Mouse (Mus musculus) liver, adult (tissue): ENCODE results near the gene Irf7.

Experiments used
- GATA4 ChIP-seq: IDR thresholded peaks from 2 replicates; pipeline ENCODE4 v1.6.1; 2014; ENCODE audit warnings: mild to moderate bottlenecking, low read length; ENCODE audit not compliant: insufficient replicate concordance

The Irf7 gene

GRCm38 (mm10) chr7:141282756-141283155 is 16.5 kb upstream of the Irf7 start:
- no peak for TF ChIP-seq GATA4

DNA sequence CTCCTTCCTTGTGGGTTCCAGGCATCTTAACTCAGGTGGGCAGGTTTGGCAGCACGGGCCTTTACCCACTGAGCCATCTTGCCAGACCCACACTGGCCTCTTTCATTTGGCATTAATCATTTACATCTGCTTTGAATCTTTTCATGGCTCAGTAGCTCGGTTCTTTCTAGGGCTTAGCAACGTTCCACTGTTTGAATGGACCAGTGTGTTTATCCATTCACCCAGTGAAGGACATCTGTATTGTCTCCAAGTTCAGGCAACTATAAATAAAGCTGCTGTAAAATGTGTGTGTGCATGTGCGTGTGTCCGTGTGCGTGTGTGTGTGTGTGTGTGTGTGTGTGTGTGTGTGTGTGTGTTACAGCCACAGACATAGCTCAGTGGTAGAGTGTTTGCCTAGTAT is 15.2 kb upstream of the Irf7 start:
- TF ChIP-seq GATA4, result no peak

DNA sequence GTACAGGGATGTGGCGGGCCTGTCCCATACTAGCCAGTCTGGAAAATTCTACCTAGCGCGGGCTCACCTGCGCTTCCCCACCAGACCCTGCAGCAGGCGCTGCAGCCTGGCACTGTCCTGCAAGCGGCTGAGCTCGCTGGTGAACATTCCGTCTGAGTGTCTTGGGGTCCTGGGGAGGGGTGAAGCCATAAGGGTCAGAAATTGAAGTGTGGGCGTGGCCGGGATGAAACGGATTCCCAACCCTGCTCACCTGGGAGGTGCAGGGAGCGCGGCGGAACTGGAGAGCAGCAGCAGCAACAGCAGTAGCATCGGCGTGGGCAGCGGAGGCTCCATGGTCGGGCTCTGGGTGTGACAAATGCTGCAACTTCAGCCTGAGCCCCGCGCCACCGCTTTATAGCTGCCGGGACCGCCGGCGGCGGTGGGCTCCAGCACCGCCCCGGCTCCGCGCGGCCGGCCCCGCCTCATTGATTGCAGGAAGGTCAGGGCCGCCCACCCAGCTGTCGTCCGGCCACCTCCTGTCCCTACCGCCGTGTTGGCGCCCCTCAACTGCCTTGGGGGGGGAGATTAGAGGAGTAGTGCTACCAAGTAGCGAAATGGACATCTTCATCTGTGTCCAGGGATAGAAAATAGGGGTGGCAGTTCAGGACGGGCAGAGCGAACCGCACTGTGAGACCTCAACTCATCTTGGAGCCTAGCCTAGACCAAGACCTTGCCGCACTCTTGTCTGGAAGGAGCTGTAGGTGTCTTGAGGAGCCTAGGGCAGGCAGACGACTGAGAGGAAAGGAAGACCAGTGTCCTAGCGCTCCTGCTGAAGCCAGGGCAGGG is 12.7 kb upstream of the Irf7 start, which contains the start of gene Sct:
Sct (minus strand) TSS at position 368 of the 825 bp plus-strand sequence.
- no peak for TF ChIP-seq GATA4

- no peak for TF ChIP-seq GATA4
These were observed 11.7 kb upstream of the Irf7 start for GRCm38 (mm10) chr7:141277701-141278678.

DNA sequence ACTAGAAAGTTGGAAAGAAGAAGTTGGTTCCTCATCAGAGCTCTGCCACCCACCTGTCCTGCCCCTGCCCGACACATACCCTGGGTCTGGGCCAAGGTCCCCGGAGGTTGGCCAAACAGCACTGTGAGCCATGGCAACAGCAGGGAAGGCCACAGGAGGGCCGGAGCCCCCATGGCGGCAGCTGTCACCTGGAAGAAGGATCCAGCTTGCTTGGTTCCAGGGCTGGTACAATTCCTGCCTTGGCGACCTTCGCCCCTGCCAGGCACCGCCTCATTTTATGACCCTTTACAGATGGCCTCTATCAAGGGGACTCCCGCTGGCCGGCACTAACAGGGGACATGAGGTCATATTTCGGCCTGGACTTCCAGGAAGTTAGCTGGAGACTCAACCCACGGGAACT is 10.3 kb upstream of the Irf7 start, which contains the start of gene Cdhr5:
Cdhr5 (minus strand) TSS at position 241 of the 400 bp plus-strand sequence.
- no peak for TF ChIP-seq GATA4

GRCm38 (mm10) chr7:141275356-141275755 is 9.1 kb upstream of the Irf7 start:
- no peak for TF ChIP-seq GATA4

DNA sequence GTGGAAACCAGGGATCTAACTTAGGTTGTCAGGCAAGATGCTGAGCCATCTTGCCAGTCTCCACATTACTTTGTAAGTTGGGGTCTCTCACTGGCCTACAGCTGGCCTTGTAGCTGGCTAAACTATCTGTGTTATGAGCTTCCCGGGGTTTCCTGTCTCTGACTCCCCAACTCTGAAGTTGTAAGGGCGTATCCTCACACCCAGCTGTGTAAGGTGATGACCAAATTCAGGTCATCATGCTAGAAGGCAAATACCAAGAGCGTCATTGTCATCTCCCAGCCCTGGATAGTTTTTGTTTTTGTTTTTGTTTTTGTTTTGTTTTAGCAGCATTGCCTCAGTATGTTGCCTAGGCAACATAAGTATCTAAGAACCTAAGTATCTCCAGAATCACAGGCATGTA is 4.3 kb upstream of the Irf7 start:
- TF ChIP-seq GATA4, result no peak

DNA sequence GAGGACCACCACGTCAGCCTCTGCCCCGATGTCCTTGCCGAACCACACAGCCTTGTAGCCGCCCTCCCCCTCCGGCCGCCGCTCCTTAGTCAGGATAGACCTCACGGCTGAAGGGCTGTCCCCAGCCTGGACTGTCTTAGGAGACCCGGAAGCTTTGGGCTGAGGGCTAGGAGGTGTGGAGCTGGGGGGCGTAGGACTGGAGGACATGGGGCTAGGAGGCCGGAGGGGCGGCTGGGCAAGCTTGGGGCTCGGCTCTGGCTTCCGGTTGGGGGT is 2.9 kb upstream of the Irf7 start:
- no peak for TF ChIP-seq GATA4

DNA sequence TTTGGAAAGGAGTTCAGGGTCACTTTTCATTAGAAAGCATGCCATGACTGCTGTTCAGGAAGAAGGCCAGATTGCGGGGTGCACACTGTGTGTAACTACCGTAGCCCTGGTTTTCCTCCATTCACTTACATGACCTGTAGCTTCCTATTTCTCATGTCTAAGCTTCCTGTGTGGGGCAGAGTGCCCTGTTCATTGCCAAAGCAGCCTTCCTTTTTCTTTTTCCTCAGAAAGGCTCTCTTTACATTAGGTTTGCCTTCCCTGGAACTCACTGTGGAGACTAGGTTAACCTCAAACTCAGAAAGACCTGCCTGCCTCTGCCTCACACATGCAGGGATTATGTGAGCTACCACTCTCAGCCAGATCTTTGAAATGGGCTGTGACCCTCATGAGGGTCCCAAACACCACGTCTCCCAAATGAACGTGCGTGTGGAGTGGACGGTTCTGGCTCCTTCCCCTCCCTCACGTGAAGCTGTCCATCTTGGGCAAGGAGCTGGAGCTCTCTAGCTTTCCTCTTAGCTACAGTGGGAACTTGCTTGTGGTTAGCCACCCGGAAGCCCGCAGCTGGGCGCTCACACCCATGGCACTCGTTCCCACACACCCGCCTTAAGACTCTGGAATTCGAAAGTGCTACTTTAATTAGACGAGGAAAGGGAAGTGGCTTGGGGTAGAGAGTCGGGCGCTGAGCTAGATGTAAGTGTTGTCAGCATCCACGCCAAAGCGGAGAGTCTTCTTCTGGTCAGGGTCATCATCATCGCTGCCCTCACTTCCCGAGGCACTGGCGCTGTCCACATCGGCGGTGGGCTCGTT is 2.4 kb upstream of the Irf7 start:
- no peak for TF ChIP-seq GATA4

GRCm38 (mm10) chr7:141265411-141265738 is 906 bp downstream of the Irf7 start:
- no peak for TF ChIP-seq GATA4

- no peak for TF ChIP-seq GATA4
These were observed 1.4 kb downstream of the Irf7 start for GRCm38 (mm10) chr7:141264761-141265410.

DNA sequence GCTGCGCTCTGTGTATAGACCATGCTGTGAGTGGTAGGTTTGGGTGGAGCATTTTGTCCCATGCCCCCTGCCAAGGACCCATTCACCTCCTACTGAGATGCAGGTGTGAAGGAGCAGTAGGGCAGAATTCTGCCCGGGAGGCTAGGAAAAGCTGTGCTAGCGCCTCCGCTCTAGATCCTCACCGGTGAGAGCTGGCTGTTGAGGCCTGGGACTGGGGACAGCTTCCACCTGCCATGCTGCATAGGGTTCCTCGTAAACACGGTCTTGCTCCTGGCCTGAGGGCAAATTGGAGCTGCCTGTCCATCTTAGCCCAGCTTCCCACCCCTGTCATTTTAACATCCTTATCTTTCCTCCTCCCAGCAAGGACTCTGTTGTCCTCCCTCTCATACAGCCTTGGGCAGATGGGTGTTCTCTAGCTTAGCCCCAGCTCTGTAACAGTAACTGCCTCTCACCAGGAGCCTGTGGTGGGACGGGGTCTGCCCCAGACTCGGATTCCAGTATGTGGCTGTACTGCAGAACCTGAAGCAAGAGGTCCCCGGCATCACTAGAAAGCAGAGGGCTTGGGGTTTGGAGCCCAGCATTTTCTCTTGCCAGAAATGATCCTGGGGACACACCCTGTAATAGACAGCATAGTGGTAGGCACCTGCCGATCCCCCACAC is 2.1 kb downstream of the Irf7 start:
- no peak for TF ChIP-seq GATA4

- TF ChIP-seq GATA4, result no peak
These were observed 2.6 kb downstream of the Irf7 start for GRCm38 (mm10) chr7:141263640-141264039.

GRCm38 (mm10) chr7:141261480-141261879 is 4.8 kb downstream of the Irf7 start:
- TF ChIP-seq GATA4, result no peak
